Mouse (Mus musculus) kidney, embryonic 14.5 days (tissue): ENCODE data around the gene Spcs2. TPM values are rescaled to one million over a fixed set of nuclear protein-coding genes. Genes with fewer than 3 reads are reported as not detected.

ENCODE experiments used
- ATAC-seq: fragments of 200-750 bp; cut with Nextera tagmentation; 2 replicates; pipeline ENCODE4 v1.8.0; 2017; ENCODE audit warnings: moderate number of reproducible peaks, mild to moderate bottlenecking, moderate TSS enrichment, moderate library complexity; ENCODE audit not compliant: low FRiP score, low TSS enrichment
- H3K27ac ChIP-seq: fragments of 300-500 bp; sonication (generic); 2 replicates; pipeline ENCODE4 v1.5.1; 2014; ENCODE audit warnings: low read depth, mild to moderate bottlenecking, low read length, moderate library complexity, mixed read lengths
- H3K27me3 ChIP-seq: fragments of 300-500 bp; sonication (generic); 2 replicates; pipeline ENCODE4 v1.6.1; 2014; ENCODE audit warnings: mild to moderate bottlenecking, low read length; ENCODE audit not compliant: control insufficient read depth, insufficient read depth
- H3K36me3 ChIP-seq: fragments of 300-500 bp; sonication (generic); 2 replicates; pipeline ENCODE4 v1.6.1; 2014; ENCODE audit warnings: low read length, mixed read lengths; ENCODE audit not compliant: control insufficient read depth, insufficient read depth
- H3K4me1 ChIP-seq: fragments of 300-500 bp; sonication (generic); 2 replicates; pipeline ENCODE4 v1.6.1; 2014; ENCODE audit warnings: low read length, mixed read lengths; ENCODE audit not compliant: control insufficient read depth, insufficient read depth
- H3K4me2 ChIP-seq: fragments of 300-500 bp; sonication (generic); replicated peaks from 2 replicates; pipeline ENCODE4 v1.6.1; 2014; ENCODE audit warnings: low read depth, mild to moderate bottlenecking, low read length
- H3K4me3 ChIP-seq: fragments of 300-500 bp; sonication (generic); 2 replicates; pipeline ENCODE4 v1.5.1; 2014; ENCODE audit warnings: mild to moderate bottlenecking, low read length
- H3K9ac ChIP-seq: fragments of 300-500 bp; sonication (generic); 2 replicates; pipeline ENCODE4 v1.6.1; 2014; ENCODE audit warnings: low read depth, mild to moderate bottlenecking, low read length, moderate library complexity
- H3K9me3 ChIP-seq: fragments of 300-500 bp; sonication (generic); 2 replicates; pipeline ENCODE4 v1.6.1; 2016; ENCODE audit warnings: low read length; ENCODE audit not compliant: control insufficient read depth
- WGBS: fragments of 180-500 bp; shearing (Covaris S2); extraction: QIAGEN DNeasy Blood & Tissue Kit; methylation state at CpG from one replicate; pipeline ENCODE4 v1.1.7; 2014; 5-methylcytosine and 5-hydroxymethylcytosine counted together
- polyA plus RNA-seq: library from polyadenylated mRNA; unstranded; fragments of >200 nt; fragmentation: Nextera tagmentation; extraction: Ambion mirVana; gene quantifications from 2 replicates; pipeline ENCODE4 v1.2.1, GENCODE M21; 2014

Spcs2 gene
- polyA plus RNA-seq, 1 experiment from 2014 or later: 346 TPM

DNA sequence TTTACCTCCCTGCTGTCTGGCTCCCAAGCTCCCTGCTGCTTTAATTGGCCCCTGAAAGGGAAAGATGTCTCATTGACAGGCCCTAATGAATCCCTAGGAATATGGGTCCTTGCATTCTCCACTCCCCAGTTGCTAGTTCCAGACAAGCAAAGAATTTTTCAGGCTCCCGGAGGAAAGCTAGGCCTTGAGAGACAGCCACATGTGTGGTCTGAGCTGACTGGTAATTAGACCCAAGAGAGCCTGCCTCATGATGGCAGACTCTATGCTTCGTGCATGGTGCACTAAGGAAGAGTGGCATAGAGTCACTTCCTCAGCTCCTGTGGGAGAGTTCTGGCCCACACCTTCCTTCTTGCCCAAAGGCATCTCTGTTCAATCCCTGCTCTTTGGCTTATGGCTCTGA lies 75.3 kb downstream of the Spcs2 start:
- H3K4me2 ChIP-seq: no peak overlapping the region
- H3K4me1 ChIP-seq: no peaks in the 10 kb centered on the region
- no peak for ATAC-seq
- H3K9ac ChIP-seq: no peak overlapping the region
- no peak overlapping the region for H3K4me3 ChIP-seq
- H3K27me3 ChIP-seq: no peaks in the 10 kb centered on the region
- H3K27ac ChIP-seq: no peak overlapping the region
- H3K36me3 ChIP-seq: no peaks in the 10 kb centered on the region
- WGBS: 23% methylated on average over 2 of the region's 2 CpGs
- no peaks in the 10 kb centered on the region for H3K9me3 ChIP-seq

Other genes with a start within 250 kb of the Spcs2 start
- gene Tpbgl, start 236.4 kb downstream of the Spcs2 start, polyA plus RNA-seq: 0.50 and 0.83 TPM in 2 replicates
- gene Slco2b1, start 152.1 kb downstream of the Spcs2 start, polyA plus RNA-seq: 0.90 and 1.2 TPM in 2 replicates
- not detected in 2 replicates for gene Olfr520, start 133.2 kb downstream of the Spcs2 start, polyA plus RNA-seq
- gene Olfr521, start 100.0 kb downstream of the Spcs2 start, polyA plus RNA-seq: not detected in 2 replicates
- 2.2 and 4.1 TPM in 2 replicates for gene Neu3, start 35.0 kb downstream of the Spcs2 start, polyA plus RNA-seq
- gene Xrra1, start 4.3 kb downstream of the Spcs2 start, polyA plus RNA-seq: 0.43 and 0.47 TPM in 2 replicates
- 7.3 and 8.2 TPM in 2 replicates for gene Rnf169, start 117.0 kb upstream of the Spcs2 start, polyA plus RNA-seq
- 0.32 and 0.84 TPM in 2 replicates for gene Chrdl2, start 142.7 kb upstream of the Spcs2 start, polyA plus RNA-seq